Mouse (Mus musculus) C2C12 (cell line): ENCODE data around the gene Zfp296. TPM values are rescaled to one million over a fixed set of nuclear protein-coding genes. Genes with fewer than 3 reads are reported as not detected.

Experiments used
- H3K27me3 ChIP-seq: one replicate; pipeline ENCODE4 v1.6.1; 2011; ENCODE audit not compliant: control insufficient read depth, insufficient read depth, insufficient read length
- H3K36me3 ChIP-seq: one replicate; pipeline ENCODE4 v1.6.1; 2011; ENCODE audit not compliant: control insufficient read depth, insufficient read depth
- H3K4me3 ChIP-seq: one replicate; pipeline ENCODE4 v1.5.1; 2011; ENCODE audit warnings: mild to moderate bottlenecking, control low read depth; ENCODE audit not compliant: poor library complexity, insufficient read depth, severe bottlenecking
- H3K79me2 ChIP-seq: one replicate; pipeline ENCODE4 v1.6.1; 2011; ENCODE audit not compliant: control insufficient read depth, insufficient read depth
- H3K79me3 ChIP-seq: one replicate; pipeline ENCODE4 v1.6.1; 2011; ENCODE audit warnings: low read depth, control low read depth
- H3ac ChIP-seq: one replicate; pipeline ENCODE3; 2011; ENCODE audit warnings: low read depth; ENCODE audit not compliant: control insufficient read depth, insufficient read length
- CEBPB ChIP-seq: IDR thresholded peaks from one replicate; pipeline ENCODE4 v1.6.1; 2011; ENCODE audit warnings: low read depth, mild to moderate bottlenecking, control low read depth, moderate library complexity
- CTCF ChIP-seq: IDR thresholded peaks from one replicate; pipeline ENCODE4 v1.5.1; 2011; ENCODE audit not compliant: control insufficient read depth, insufficient read depth, insufficient read length
- FOSL1 ChIP-seq: IDR thresholded peaks from one replicate; pipeline ENCODE4 v1.8.0; 2011; ENCODE audit warnings: mild to moderate bottlenecking, low read length; ENCODE audit not compliant: poor library complexity, insufficient read depth, severe bottlenecking
- MAX ChIP-seq: IDR thresholded peaks from one replicate; pipeline ENCODE4 v1.6.1; 2011; ENCODE audit warnings: mild to moderate bottlenecking, control low read depth
- MYOD1 ChIP-seq: IDR thresholded peaks from one replicate; pipeline ENCODE4 v1.6.1; 2011; ENCODE audit warnings: low read depth; ENCODE audit not compliant: control insufficient read depth, insufficient read length
- MYOG ChIP-seq: IDR thresholded peaks from one replicate; pipeline ENCODE4 v1.6.1; 2011; ENCODE audit not compliant: control insufficient read depth, insufficient read length; ENCODE audit errors: extremely low read depth
- USF1 ChIP-seq: IDR thresholded peaks from one replicate; pipeline ENCODE4 v1.6.1; 2011; ENCODE audit warnings: low read depth, mild to moderate bottlenecking, control low read depth, moderate library complexity
- polyA plus RNA-seq: library from polyadenylated mRNA; unstranded; fragments of >200 nt; fragmentation: generic; extraction: Trizol; gene quantifications from one replicate; pipeline ENCODE4 v1.2.1, GENCODE M21; 2012; ENCODE audit warnings: missing spikeins

The Zfp296 gene
- polyA plus RNA-seq, 1 experiment = 1.9 TPM

GRCm38 (mm10) chr7:19541681-19542154 lies 35.4 kb upstream of the Zfp296 start:
- TF ChIP-seq MAX = no peak
- TF ChIP-seq MYOD1 = no peak
- TF ChIP-seq CEBPB = no peak
- no peak for TF ChIP-seq MYOG
- TF ChIP-seq USF1 = no peak
- TF ChIP-seq FOSL1 = no peak
- no peak for TF ChIP-seq CTCF
- Histone ChIP-seq H3K79me3 (peaks cover 33% of the 10 kb centered on the region), H3K79me2 (peaks cover 76% of the 10 kb centered on the region), H3ac (no peak overlapping the region), H3K4me3 (no peak overlapping the region), H3K36me3 (no peaks in the 10 kb centered on the region), H3K27me3 (no peaks in the 10 kb centered on the region)

- H3ac ChIP-seq = no peak overlapping the region
- H3K27me3 ChIP-seq = no peaks in the 10 kb centered on the region
- TF ChIP-seq CEBPB (no peak), MYOG (no peak), MYOD1 (no peak)
- H3K79me3 ChIP-seq = peaks cover 37% of the 10 kb centered on the region
- peaks cover 81% of the 10 kb centered on the region for H3K79me2 ChIP-seq
- H3K4me3 ChIP-seq = no peak overlapping the region
- H3K36me3 ChIP-seq = no peaks in the 10 kb centered on the region
Observed at GRCm38 (mm10) chr7:19542155-19542691, 34.9 kb upstream of the Zfp296 start.

- Histone ChIP-seq H3K27me3 (no peaks in the 10 kb centered on the region), H3K36me3 (no peaks in the 10 kb centered on the region), H3K79me2 (peaks cover 84% of the 10 kb centered on the region), H3ac (no peak overlapping the region), H3K4me3 (no peak overlapping the region), H3K79me3 (peaks cover 39% of the 10 kb centered on the region)
- TF ChIP-seq CTCF (no peak), MYOG (no peak), FOSL1 (no peak), USF1 (no peak), MYOD1 (no peak), MAX (no peak), CEBPB (no peak)
Observed at GRCm38 (mm10) chr7:19543584-19543983, 33.5 kb upstream of the Zfp296 start.

GRCm38 (mm10) chr7:19546007-19546406 lies 31.1 kb upstream of the Zfp296 start:
- Histone ChIP-seq H3K79me3 (peaks cover 45% of the 10 kb centered on the region), H3K4me3 (no peak overlapping the region), H3K79me2 (peaks cover 88% of the 10 kb centered on the region)

GRCm38 (mm10) chr7:19547344-19547969 lies 29.6 kb upstream of the Zfp296 start:
- Histone ChIP-seq H3K79me3 (peaks cover 50% of the 10 kb centered on the region), H3ac (no peak overlapping the region), H3K4me3 (no peak overlapping the region), H3K27me3 (no peaks in the 10 kb centered on the region), H3K36me3 (no peaks in the 10 kb centered on the region), H3K79me2 (peaks cover 89% of the 10 kb centered on the region)
- no peak for TF ChIP-seq FOSL1
- TF ChIP-seq CTCF = no peak
- TF ChIP-seq CEBPB = no peak
- no peak for TF ChIP-seq MAX
- TF ChIP-seq MYOG = no peak
- no peak for TF ChIP-seq MYOD1
- no peak for TF ChIP-seq USF1

More at GRCm38 (mm10) chr7:19546007-19546406, 31.1 kb upstream of the Zfp296 start:
- TF ChIP-seq MAX (no peak), MYOD1 (no peak), CEBPB (no peak), MYOG (no peak), FOSL1 (no peak), CTCF (no peak), USF1 (no peak)
- no peak overlapping the region for H3ac ChIP-seq
- no peaks in the 10 kb centered on the region for H3K27me3 ChIP-seq
- H3K36me3 ChIP-seq = no peaks in the 10 kb centered on the region
